Mouse (Mus musculus) monocyte, adult 5-6 weeks (primary cell): ENCODE data around the gene Iffo1. TPM values are rescaled to one million over a fixed set of nuclear protein-coding genes. Genes with fewer than 3 reads are reported as not detected.

Experiments
- ATAC-seq: fragments of 153-309, 156-312 bp; replicated peaks from 2 replicates; pipeline ENCODE4 v1.8.0; 2017; ENCODE audit warnings: mild to moderate bottlenecking; ENCODE audit not compliant: low TSS enrichment, insufficient number of reproducible peaks, severe bottlenecking, poor library complexity, low FRiP score
- total RNA-seq: library from RNA; stranded (forward); fragments of 200-1000, 200-491, 200-594 nt; gene quantifications from 3 replicates; pipeline ENCODE4 v1.2.3, GENCODE M21; 2017

The Iffo1 gene
- total RNA-seq, 1 experiment from 2014 or later = 15.5 TPM

DNA sequence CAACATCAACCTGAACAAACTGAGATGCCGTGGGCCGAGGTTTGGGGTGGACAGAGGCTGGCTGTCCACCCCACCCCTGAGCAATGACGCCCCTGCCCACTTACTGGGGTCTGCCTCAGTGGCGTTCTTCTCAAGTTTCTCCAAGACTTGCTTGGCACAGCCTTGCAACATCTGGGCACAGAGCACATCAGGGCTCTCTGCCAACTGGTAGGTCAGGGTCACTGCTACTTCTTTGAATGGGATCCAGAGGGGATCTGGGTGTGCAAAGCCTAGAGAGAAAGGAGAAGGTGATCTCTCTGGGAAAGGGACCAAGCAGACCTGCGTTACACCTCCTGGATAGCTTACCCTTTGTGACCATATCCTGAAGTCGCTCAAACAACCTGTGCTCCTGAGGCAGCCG is 28.2 kb downstream of the Iffo1 start:
- ATAC-seq = no peak

GRCm38 (mm10) chr6:125175469-125175868 is 30.4 kb downstream of the Iffo1 start:
- no peak for ATAC-seq

GRCm38 (mm10) chr6:125179601-125180000 is 34.6 kb downstream of the Iffo1 start:
- ATAC-seq = no peak

DNA sequence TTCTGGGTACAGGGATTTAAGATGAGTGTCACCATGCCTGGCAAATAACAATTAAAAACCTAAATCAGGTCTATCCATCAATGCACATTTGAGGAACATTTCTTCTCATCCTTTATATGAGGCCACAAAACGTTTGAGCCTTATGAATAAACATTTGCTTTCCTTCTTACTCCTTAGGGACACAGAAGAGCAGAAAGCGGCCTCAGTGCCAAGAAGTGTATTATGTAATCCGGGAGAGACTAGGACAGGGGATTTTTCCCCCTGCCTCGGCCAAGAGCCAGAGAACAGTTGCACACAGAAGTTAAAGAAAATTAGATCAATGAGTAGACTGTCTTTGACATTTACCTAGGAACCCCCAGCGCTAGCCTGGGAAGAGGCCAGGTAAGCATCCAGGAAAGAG is 37.1 kb downstream of the Iffo1 start:
- ATAC-seq = no peak

GRCm38 (mm10) chr6:125186203-125186602 is 41.2 kb downstream of the Iffo1 start:
- ATAC-seq = no peak

DNA sequence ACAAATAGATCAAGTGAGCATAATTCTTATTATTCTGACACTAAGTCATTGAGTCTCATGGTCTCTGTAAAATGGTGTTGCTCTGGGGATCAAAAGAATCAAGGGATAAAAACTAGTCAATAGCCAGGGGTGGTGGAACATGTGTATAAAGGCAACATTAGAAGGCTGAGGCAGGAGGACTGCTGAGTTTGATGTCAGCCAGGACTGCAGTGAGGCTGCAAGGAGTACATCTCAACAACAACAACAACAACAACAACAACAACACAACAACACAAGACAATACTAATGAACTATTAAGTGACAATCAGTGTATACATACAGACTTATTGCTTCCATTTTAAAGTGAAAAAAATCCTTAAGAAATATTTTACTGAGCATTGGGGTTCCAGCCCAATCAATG is 45.8 kb downstream of the Iffo1 start:
- no peak for ATAC-seq

DNA sequence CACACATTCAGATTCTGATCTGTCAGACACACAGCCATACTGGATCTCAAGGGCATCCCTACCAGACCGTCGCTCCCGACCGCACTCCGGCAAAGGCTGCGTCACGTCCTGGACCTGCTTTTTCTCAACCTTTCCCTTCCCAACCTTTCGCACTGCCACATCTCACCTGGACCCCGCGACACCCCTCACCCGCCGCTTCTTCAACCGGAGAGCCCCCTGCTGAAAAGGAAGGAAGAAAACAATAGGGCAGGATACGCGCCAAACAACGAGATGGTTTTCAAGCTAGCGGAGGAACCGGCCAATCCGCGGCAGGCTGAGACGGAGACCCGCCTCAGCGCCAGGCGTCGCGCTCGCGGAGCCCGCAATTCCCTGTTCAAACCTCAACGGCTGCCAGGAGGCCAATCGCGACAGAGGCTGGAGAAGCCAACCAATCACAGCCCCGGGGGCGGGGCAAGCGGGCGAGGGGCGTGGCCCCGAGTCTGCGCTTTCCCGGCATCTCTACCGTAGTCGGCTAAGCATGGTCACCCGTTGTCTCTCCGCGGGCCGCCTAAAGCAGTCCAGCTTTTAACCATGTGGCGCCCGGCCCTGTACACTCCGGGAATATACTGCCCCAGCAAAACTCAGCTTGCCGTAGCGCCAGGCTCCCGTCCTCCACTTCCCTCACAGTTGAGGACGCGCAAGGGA is 46.4 kb downstream of the Iffo1 start, which contains the start of the genes Ncapd2 and Mrpl51:
Ncapd2 (minus strand) TSS at position 370 of the 684 bp plus-strand sequence.
Mrpl51 (plus strand) TSS at position 470 of the 684 bp plus-strand sequence.
- ATAC-seq = peak; percentile 96

- peak; percentile 80 for ATAC-seq
These were observed 47.1 kb downstream of the Iffo1 start for GRCm38 (mm10) chr6:125192016-125192714.

GRCm38 (mm10) chr6:125192841-125193240 is 47.8 kb downstream of the Iffo1 start:
- ATAC-seq = no peak

- ATAC-seq = no peak
These were observed 48.3 kb downstream of the Iffo1 start for GRCm38 (mm10) chr6:125193390-125193789.

DNA sequence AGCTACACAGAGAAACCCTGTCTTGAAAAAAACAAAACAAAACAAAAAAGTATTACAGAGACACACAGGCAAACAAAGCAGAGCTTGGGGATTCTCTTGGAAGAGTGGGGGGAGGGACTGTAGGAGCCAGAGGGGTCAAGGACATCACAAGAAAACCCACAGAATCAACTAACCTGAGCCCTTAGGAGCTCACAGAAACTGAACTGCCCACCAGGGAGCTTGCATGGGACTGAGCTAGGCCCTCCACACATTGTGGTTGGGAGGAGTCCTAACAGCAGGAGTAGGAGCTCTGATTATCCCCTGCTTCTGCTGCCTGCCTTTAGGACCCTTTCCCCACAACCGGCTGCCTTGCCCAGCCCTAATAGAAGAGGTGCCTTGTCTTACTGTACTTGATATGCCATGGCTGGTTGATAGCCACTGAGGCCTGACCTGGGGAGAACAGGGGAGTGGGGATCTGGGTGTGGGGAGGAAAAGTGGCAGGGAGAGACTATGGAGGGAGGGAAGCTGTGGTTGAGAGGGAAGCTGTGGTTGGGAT is 50.6 kb downstream of the Iffo1 start:
- no peak for ATAC-seq

- ATAC-seq = no peak
These were observed 51.3 kb downstream of the Iffo1 start for GRCm38 (mm10) chr6:125196301-125196700.

- ATAC-seq = no peak
These were observed 52.1 kb downstream of the Iffo1 start for GRCm38 (mm10) chr6:125197166-125197565.

- ATAC-seq = no peak
These were observed 65.4 kb downstream of the Iffo1 start for GRCm38 (mm10) chr6:125210436-125210835.

Other genes starting within 250 kb of the Iffo1 start
- 0.68 TPM in 1 of 3 replicates, not detected in the others for gene Lag3, start 233.5 kb upstream of the Iffo1 start, total RNA-seq
- gene Ptms, start 225.1 kb upstream of the Iffo1 start, total RNA-seq = 89.3 to 145 TPM (median 115 TPM) in 3 replicates
- 46.8 to 65.2 TPM (median 56.4 TPM) in 3 replicates for gene Mlf2, start 213.9 kb upstream of the Iffo1 start, total RNA-seq
- 7.6 to 25.6 TPM (median 21.5 TPM) in 3 replicates for gene Cops7a, start 179.7 kb upstream of the Iffo1 start, total RNA-seq
- gene Pianp, start 148.5 kb upstream of the Iffo1 start, total RNA-seq = not detected in 3 replicates
- gene Zfp384, start 136.1 kb upstream of the Iffo1 start, total RNA-seq = 26.0 to 44.7 TPM (median 28.6 TPM) in 3 replicates
- gene Ing4, start 105.5 kb upstream of the Iffo1 start, total RNA-seq = 118 to 132 TPM (median 119 TPM) in 3 replicates
- gene Acrbp, start 95.6 kb upstream of the Iffo1 start, total RNA-seq = 5.5 to 20.2 TPM (median 8.3 TPM) in 3 replicates
- 3.1 to 8.7 TPM (median 3.6 TPM) in 3 replicates for gene Lpar5, start 77.3 kb upstream of the Iffo1 start, total RNA-seq
- 275 to 395 TPM (median 283 TPM) in 3 replicates for gene Chd4, start 49.3 kb upstream of the Iffo1 start, total RNA-seq
- gene Nop2, start 13.3 kb upstream of the Iffo1 start, total RNA-seq = 15.9 to 23.8 TPM (median 23.2 TPM) in 3 replicates
- gene Gapdh, start 21.2 kb downstream of the Iffo1 start, total RNA-seq = 353 to 432 TPM (median 359 TPM) in 3 replicates
- 17.6 to 79.8 TPM (median 33.5 TPM) in 3 replicates for gene Ncapd2, start 46.5 kb downstream of the Iffo1 start, total RNA-seq
- gene Mrpl51, start 46.6 kb downstream of the Iffo1 start, total RNA-seq = 20.1 to 33.9 TPM (median 25.9 TPM) in 3 replicates
- gene Vamp1, start 70.3 kb downstream of the Iffo1 start, total RNA-seq = 12.8 to 29.3 TPM (median 15.5 TPM) in 3 replicates
- 32.5 to 50.2 TPM (median 35.0 TPM) in 3 replicates for gene Tapbpl, start 86.6 kb downstream of the Iffo1 start, total RNA-seq
- gene Cd27, start 91.8 kb downstream of the Iffo1 start, total RNA-seq = 9.1 to 38.2 TPM (median 26.6 TPM) in 3 replicates
- gene Tuba3a, start 140.8 kb downstream of the Iffo1 start, total RNA-seq = 0.78 TPM in 1 of 3 replicates, not detected in the others
- 29.5 to 47.9 TPM (median 41.2 TPM) in 3 replicates for gene Ltbr, start 168.6 kb downstream of the Iffo1 start, total RNA-seq
- 3.1 to 6.4 TPM (median 5.9 TPM) in 3 replicates for gene Scnn1a, start 175.4 kb downstream of the Iffo1 start, total RNA-seq
- 101 to 111 TPM (median 103 TPM) in 3 replicates for gene Tnfrsf1a, start 204.1 kb downstream of the Iffo1 start, total RNA-seq
- gene Plekhg6, start 235.6 kb downstream of the Iffo1 start, total RNA-seq = not detected in 3 replicates